Mouse (Mus musculus): ENCODE results near the gene Alox12.

- TF ChIP-seq CTCF (IDR thresholded peaks at IDR 0.05; ENCODE audit: low read depth, low read length): no peak
- TF ChIP-seq GATA1 (IDR thresholded peaks at IDR 0.05; ENCODE audit: borderline replicate concordance, low read length): no peak
Observed at GRCm38 (mm10) chr11:70213736-70214135, 41.4 kb downstream of the Alox12 start.

All from G1E (cell line).